In the genomic region with DNA sequence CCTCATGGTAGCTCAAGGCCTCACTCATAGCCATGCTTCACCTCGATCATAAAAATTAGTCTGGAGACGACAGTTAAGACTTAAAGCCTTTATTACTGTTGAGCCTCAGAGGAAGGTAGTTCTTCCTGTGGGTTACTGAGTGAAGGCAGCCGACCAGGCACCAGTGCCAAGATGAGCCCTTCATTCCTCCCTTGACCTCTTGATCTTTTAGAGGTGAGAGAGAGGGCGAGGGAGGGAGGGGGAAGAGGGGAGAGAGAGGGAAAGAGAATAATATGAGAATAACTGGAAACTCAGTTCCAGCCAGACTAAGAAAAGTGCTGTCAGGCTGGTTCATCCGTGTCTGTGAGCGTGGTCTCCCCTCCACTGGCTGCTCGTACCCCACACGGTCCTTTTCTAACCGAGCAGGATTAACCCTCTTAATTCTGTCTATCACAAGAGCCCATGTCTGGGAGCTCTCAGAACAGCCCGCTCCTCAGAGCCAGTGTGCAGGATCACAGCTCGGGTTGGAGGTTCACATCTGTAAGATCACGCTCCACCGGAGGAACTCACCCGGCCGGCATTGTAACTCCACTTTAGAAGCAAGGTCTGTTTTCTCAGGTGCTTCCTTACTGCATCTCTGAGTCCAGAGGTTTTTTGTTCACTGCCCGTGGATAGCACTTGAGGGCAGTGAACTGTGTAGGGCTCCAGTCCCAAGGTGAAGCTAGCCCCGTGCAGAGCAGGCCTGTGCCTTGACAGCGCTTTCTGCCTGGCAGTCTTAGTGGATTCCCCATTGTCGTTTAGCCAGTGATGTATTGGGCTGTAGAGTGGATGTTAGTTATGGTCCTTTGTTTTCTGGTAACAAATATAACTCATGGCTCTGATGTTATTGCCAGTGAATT, we compare ENCODE assay signal across 12 mouse cellular contexts.
DNase-seq lines count a peak whose midpoint lies in the region; ATAC-seq and TF ChIP-seq lines count a peak whose summit lies in the region.
"Had no signal": no experiment of that assay in that cellular context is flagged by ENCODE, and none has a peak within 500 bp of the region (broad histone marks: within the 10 kb centered on the region; RNA-seq: fewer than 3 reads in every experiment).

No protein-coding gene starts in this region.

- no peaks in the 10 kb centered on the region for H3K27me3 ChIP-seq in intestine, embryonic 14.5 days (replicated peaks; ENCODE audit: control insufficient read depth, insufficient read depth, low read length)
- H3K27me3 ChIP-seq in intestine, postnatal 0 days (replicated peaks; ENCODE audit: control insufficient read depth, insufficient read depth, low read length): no peaks in the 10 kb centered on the region
- no peaks in the 10 kb centered on the region for H3K27me3 ChIP-seq in hindbrain, embryonic 13.5 days
- no peaks in the 10 kb centered on the region for H3K27me3 ChIP-seq in neural tube, embryonic 13.5 days

- intact Hi-C loops in left cerebral cortex, postnatal 36 days (cut with DNase I): no loop called here

- DNase-seq in intestine, embryonic 14.5 days (ENCODE audit: low spot score): no peak
- DNase-seq in kidney, postnatal 36 days: peak; percentile 47 to 62
- no peak for DNase-seq in heart, postnatal 4 days
- no peak for DNase-seq in thymus, postnatal 14 days
- no peak for DNase-seq in left cerebral cortex, postnatal 36 days (ENCODE audit: low spot score in 2 of 2)
- DNase-seq: cerebellum, adult 2 months; heart, adult 11 months had no signal

- no peaks in the 10 kb centered on the region for H3K36me3 ChIP-seq in intestine, embryonic 14.5 days (ENCODE audit: control insufficient read depth, insufficient read depth, low read length)
- no peaks in the 10 kb centered on the region; the same call in 1 of the 2 replicates for H3K36me3 ChIP-seq in intestine, postnatal 0 days (ENCODE audit: control insufficient read depth, insufficient read depth)
- H3K36me3 ChIP-seq in hindbrain, embryonic 13.5 days: no peaks in the 10 kb centered on the region
- no peaks in the 10 kb centered on the region for H3K36me3 ChIP-seq in neural tube, embryonic 13.5 days

- H3K4me2 ChIP-seq in intestine, embryonic 14.5 days (ENCODE audit: low read length): no peak overlapping the region
- H3K4me2 ChIP-seq in intestine, postnatal 0 days (replicated peaks; ENCODE audit: low read depth): no peak overlapping the region
- H3K4me2 ChIP-seq in hindbrain, embryonic 13.5 days: no peak overlapping the region
- no peak overlapping the region for H3K4me2 ChIP-seq in neural tube, embryonic 13.5 days

- peaks cover 31% of the 10 kb centered on the region for H3K4me1 ChIP-seq in intestine, embryonic 14.5 days (replicated peaks; ENCODE audit: control insufficient read depth, insufficient read depth, low read length)
- H3K4me1 ChIP-seq in intestine, postnatal 0 days (replicated peaks; ENCODE audit: control insufficient read depth, insufficient read depth, low read length): no peaks in the 10 kb centered on the region; the same call in 1 of the 2 replicates
- H3K4me1 ChIP-seq in hindbrain, embryonic 13.5 days (replicated peaks): peaks cover 55% of the 10 kb centered on the region
- H3K4me1 ChIP-seq in neural tube, embryonic 13.5 days (replicated peaks): peaks cover 53% of the 10 kb centered on the region

- no peak overlapping the region for H3K4me3 ChIP-seq in intestine, embryonic 14.5 days (ENCODE audit: low read depth, low read length)
- H3K4me3 ChIP-seq in intestine, postnatal 0 days (ENCODE audit: low read depth, low read length): no peak overlapping the region
- no peak overlapping the region for H3K4me3 ChIP-seq in hindbrain, embryonic 13.5 days
- no peak overlapping the region for H3K4me3 ChIP-seq in neural tube, embryonic 13.5 days
- H3K4me3 ChIP-seq: left cerebral cortex, adult 2 months had no signal

- no peak for ATAC-seq in intestine, embryonic 14.5 days (replicated peaks; ENCODE audit: low FRiP score, low TSS enrichment, low read depth)
- ATAC-seq in intestine, postnatal 0 days: no peak
- no peak for ATAC-seq in hindbrain, embryonic 13.5 days (ENCODE audit: low FRiP score)
- no peak for ATAC-seq in neural tube, embryonic 13.5 days (ENCODE audit: low read depth)
- ATAC-seq: inflammation-experienced regulatory T-cells, adult 6 months had no signal

- no peak overlapping the region for H3K9ac ChIP-seq in intestine, embryonic 14.5 days (ENCODE audit: low read length)
- H3K9ac ChIP-seq in intestine, postnatal 0 days (ENCODE audit: low read depth, low read length): no peak overlapping the region
- H3K9ac ChIP-seq in hindbrain, embryonic 13.5 days: no peak overlapping the region
- peak overlapping the region; percentile 38; the same call in 1 of the 2 replicates for H3K9ac ChIP-seq in neural tube, embryonic 13.5 days

- H3K27ac ChIP-seq in intestine, embryonic 14.5 days (ENCODE audit: low read depth): peak overlapping the region; percentile 25; the same call in 1 of the 2 replicates
- H3K27ac ChIP-seq in intestine, postnatal 0 days (ENCODE audit: low read depth, low read length): no peak overlapping the region
- peak overlapping the region; percentile 62 for H3K27ac ChIP-seq in hindbrain, embryonic 13.5 days
- peak overlapping the region; percentile 64 for H3K27ac ChIP-seq in neural tube, embryonic 13.5 days (replicated peaks)
- H3K27ac ChIP-seq: left cerebral cortex, adult 2 months had no signal

- H3K9me3 ChIP-seq in intestine, embryonic 14.5 days (ENCODE audit: control insufficient read depth, low read length): no peaks in the 10 kb centered on the region
- H3K9me3 ChIP-seq in intestine, postnatal 0 days (ENCODE audit: control insufficient read depth): no peaks in the 10 kb centered on the region
- H3K9me3 ChIP-seq in hindbrain, embryonic 13.5 days: no peaks in the 10 kb centered on the region
- no peaks in the 10 kb centered on the region for H3K9me3 ChIP-seq in neural tube, embryonic 13.5 days

- no peak for TF ChIP-seq CTCF in intestine, postnatal 0 days (IDR thresholded peaks at IDR 0.05; ENCODE audit: low read depth)

- 26% methylated on average over 19 of the region's 19 CpGs for WGBS in intestine, embryonic 14.5 days
- WGBS in intestine, postnatal 0 days: 54% methylated on average over 19 of the region's 19 CpGs
- 46% methylated on average over 19 of the region's 19 CpGs for WGBS in hindbrain, embryonic 13.5 days
- 37% methylated on average over 19 of the region's 19 CpGs for WGBS in neural tube, embryonic 13.5 days

Comparison
In these comparisons a context has a peak if more than half of its experiments do, and no peak if none do; other contexts are left out.
1. DNase-seq: peak in kidney, postnatal 36 days (2 of 2); none in intestine, embryonic 14.5 days (single experiment), heart, postnatal 4 days (single experiment), thymus, postnatal 14 days (single experiment) and left cerebral cortex, postnatal 36 days (0 of 2).